Mouse (Mus musculus) frontal cortex, postnatal 10 days (tissue): ENCODE measurements at regions not wholly inside any gene's neighbourhood (a gene's known extent, or its start where the extent isn't known, plus 50 kb on each side); places are given as distances from the start of the nearest gene placed in this dataset.

Experiments used
- DNase-seq, 2 experiments: peaks; one replicate each; pipeline ENCODE4 v3.0.0; 2022; ENCODE audit warnings: low spot score in 2 of 2, mixed read lengths in 1 of 2

- peak in 1 of 2 experiments; percentile 24 for DNase-seq
Observed at GRCm38 (mm10) chr7:68858471-68859210, 109.6 kb upstream of the Arrdc4 start.

- DNase-seq = peak; percentile 13 to 25
Observed at GRCm38 (mm10) chr7:68851981-68852575, 103.0 kb upstream of the Arrdc4 start.

DNA sequence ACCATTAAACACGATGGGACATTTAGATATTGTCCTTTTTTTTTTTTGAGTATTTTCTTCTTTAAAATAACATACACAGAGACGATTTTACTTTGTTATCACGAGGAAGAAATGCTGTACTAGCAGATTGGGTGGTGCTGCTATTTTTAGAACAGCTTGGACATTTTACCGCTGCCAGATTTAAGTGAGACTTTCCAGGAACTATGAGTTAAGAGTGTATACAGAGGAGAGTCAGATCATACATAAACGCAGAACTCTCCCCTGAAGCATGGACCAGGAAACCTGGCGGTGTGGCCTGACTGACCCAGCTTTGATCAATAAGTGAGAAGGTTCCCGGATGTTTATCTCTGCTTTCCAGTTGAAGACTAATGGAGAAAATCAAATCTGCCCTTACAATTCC lies 95.6 kb upstream of the Arrdc4 start:
- no peak for DNase-seq

DNA sequence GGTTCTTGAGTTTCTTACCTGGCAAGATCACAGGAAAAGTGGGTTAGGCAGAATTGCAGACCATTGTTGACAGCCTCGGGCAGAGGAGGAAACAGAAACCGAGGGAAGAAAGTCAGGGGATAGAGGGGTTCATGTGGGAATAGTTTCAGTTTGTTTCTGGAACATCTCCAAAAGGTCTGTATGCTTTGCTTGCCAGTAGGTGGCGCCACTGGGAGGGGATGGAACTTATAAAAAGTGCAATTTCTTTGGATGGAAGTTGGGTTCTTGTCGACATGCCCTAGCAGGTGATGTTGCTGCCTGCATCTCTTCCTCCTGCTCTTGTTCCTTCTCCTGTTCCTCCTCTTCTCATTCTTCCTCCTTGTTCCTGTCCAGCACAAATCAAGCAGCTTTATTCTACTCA lies 94.3 kb upstream of the Arrdc4 start:
- DNase-seq = no peak

- DNase-seq = no peak
Observed at GRCm38 (mm10) chr7:68833977-68834791, 85.1 kb upstream of the Arrdc4 start.

GRCm38 (mm10) chr7:68833517-68833916 lies 84.5 kb upstream of the Arrdc4 start:
- DNase-seq = no peak

GRCm38 (mm10) chr7:68829861-68830260 lies 80.8 kb upstream of the Arrdc4 start:
- peak in 1 of 2 experiments; percentile 78 for DNase-seq

DNA sequence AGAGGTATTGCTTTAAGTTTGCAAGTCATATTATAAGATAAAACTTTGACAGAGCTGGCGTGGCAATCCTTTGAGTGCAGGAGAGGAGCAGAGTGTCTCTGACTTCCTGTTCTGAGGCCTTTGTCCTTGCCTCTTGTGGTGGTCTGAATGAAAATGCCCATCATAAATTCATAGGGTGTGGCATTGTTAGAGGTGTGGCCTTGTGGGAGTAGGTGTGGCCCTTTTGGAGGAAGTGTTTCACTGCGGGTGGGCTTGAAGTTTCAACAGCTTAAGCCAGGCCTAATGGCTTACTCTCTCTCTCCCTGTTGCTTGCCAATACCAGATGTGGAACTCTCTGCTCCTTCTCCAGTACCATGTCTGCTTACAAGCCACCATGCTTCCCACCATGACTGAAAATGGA lies 75.4 kb upstream of the Arrdc4 start:
- no peak for DNase-seq

DNA sequence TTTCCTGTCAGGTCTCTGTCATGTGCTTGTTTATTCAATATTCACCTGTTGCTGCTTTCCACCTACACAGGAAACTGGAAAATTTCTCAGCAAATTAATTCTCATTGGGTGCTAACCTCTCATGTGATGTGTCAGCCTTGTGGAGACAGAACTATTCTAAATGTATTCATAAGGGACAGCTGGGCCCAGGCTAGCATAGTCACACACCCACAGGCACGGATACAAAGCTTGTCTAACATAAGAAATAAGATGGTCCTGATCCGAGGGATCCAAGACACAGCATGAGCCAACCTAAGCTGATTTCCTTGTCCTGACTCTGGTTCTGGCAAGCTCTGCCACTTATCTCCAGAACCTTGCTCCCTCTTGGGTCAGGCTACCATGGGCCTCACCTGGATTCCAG lies 74.6 kb upstream of the Arrdc4 start:
- no peak for DNase-seq

DNA sequence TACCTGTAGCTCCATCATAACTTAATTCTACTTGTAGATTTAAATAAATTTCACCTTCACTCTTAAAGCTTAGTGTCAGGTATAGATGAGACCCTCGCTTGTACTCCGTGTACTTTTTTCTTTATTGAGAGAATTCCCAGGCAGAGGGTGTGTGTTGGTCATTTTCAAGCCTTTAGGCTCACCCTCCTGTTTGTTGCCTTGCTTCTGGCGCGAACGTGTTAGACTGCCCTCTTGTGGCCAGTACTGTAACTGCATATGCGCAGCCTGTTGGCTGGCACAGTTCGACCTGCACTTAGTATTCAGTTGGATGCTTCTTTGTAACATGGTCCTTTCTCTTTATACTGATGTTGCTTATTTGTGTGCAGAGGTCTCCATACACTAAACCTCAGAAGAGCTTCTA lies 74.1 kb upstream of the Arrdc4 start:
- DNase-seq = peak in 1 of 2 experiments; percentile 52

DNA sequence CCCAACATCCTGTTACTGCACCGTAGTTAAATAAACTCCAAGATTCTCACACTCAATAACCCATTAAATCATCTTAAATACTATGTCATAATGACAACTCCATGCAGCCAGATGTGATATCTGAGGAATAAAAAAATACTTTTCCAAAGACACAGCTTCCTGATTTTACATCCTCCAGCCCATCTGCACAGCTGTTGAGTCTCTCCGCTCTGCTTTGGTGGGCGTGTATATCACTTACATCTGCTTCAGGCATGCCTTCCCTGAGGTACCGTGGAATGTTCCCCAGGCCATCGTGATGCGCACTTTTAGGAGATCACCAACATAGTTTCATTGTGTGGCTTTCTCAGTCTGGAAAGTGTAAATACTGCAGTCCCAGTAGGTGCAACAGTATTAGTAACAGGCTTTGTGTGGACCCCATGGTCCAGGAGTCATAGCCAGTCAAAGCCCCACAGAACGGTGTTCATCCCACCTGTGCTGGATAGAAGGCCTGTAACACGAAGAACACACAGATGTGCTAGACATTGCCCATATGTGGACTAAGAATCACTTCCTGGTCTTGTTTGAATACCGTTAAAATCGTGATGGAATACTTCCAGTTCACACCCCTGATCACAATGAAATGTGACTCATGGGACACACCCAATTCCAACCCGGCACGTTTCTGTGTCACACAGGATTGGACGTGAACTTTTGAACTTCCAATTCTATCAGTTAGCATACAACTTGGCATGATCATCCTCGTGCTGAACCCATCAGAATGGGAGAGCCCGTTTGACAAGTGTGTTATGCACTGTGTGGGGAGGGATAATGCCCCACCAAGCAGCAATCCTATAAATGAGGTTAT lies 66.0 kb upstream of the Arrdc4 start:
- no peak for DNase-seq

DNA sequence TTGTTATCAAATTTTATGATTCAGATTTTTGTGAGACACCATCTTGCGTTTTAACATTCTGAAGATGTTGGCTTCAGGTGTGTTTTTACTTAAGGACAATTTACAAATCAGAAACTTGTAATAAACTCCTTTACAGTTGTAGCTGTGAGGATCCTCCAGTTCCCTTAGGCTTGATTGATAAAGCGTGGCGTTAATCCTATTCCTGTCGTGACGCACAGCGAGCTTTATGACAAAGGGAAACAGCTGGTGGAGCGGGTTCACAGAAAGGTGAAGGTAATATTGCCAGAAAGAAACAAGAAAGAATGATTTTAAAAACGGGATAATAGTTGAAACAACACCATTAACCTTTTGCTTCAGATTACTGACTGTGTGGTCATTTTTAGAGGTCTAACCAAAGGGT lies 60.7 kb upstream of the Arrdc4 start:
- DNase-seq = no peak
